Mouse (Mus musculus) ES-Bruce4 (cell line): ENCODE data around the gene Guca2a.

Source experiments
- CTCF ChIP-seq: IDR thresholded peaks from one replicate; pipeline ENCODE4 v1.8.1; 2011; ENCODE audit warnings: low read depth, low read length
- EP300 ChIP-seq: IDR thresholded peaks from 2 replicates; pipeline ENCODE4 v1.6.1; 2011; ENCODE audit warnings: low read depth, low read length; ENCODE audit not compliant: insufficient read depth

DNA sequence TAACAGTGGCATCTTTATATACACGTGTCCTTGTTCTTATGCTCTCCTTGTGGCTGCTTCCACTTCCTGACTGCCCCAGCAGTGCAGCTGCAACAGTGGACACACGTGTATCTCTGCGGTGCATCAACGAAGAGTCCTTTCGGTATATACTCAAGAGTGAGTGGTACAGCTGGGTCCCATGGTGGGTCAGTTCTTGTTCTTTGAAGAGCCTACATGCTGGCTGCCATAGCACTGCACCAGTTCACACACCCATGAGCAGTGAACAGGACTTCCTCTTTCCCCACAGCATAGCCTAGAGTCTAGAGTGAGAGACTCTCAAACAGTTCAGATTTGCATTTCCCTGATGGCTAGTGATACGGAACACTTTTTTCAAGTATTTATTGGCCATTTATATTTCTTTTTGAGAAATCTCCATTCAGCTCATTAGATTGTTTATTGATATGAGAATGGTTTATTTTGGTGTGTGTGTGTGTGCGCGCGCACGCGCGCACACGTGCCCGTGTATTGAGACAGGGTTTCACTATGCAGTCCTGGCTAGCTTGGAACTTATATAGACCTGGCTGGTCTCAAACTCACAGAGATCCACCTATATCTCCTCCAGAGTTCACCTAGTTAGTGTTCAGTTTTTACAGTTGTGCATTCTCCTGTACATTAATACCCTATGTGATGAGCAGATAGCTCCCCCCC, 26.0 kb downstream of the Guca2a start:
- TF ChIP-seq EP300 (no peak), CTCF (no peak)
